Mouse (Mus musculus): Measurements from ENCODE around the gene Cand2. TPM values are rescaled to one million over a fixed set of nuclear protein-coding genes. Genes with fewer than 3 reads are reported as not detected.

Cand2 gene
- polyA plus RNA-seq, 1 experiment from 2014 or later, result 59.5 TPM

DNA sequence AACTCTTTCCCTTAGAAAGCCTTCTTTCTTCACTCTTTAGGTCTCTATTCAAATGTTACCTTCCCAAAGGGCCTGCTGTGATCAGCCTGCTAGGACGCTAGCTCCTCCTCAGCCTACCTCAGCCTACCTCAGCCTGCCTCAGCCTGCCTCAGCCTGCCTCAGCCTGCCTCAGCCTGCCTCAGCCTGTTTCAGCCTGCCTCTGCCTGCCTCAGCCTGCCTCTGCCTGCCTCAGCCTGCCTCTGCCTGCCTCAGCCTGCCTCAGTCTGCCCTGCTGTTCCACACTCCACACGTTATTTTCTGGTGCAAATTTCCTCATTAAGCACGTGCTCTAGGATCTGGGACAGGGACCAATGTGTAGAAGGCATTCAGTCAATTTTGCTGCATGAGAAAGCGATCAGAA, 14.2 kb upstream of the Cand2 start:
- peaks cover 3% of the 10 kb centered on the region for H3K9me3 ChIP-seq
- peaks cover 51% of the 10 kb centered on the region for H3K4me1 ChIP-seq
- peak overlapping the region; percentile 51; the same call in 1 of the 2 replicates for H3K27ac ChIP-seq
- no peaks in the 10 kb centered on the region for H3K27me3 ChIP-seq (ENCODE audit: poor library complexity, severe bottlenecking)
- no peaks in the 10 kb centered on the region for H3K36me3 ChIP-seq (replicated peaks)
- no peak overlapping the region for H3K4me3 ChIP-seq
- DNase-seq (ENCODE audit: extremely low spot score, low spot score), result no peak
- 93% methylated on average over 4 of the region's 4 CpGs for WGBS

- Histone ChIP-seq H3K27ac (peak overlapping the region; percentile 65), H3K4me3 (no peak overlapping the region), H3K4me1 (peaks cover 53% of the 10 kb centered on the region), H3K9me3 (peaks cover 3% of the 10 kb centered on the region), H3K27me3 (ENCODE audit: poor library complexity, severe bottlenecking) (no peaks in the 10 kb centered on the region), H3K36me3 (replicated peaks) (no peaks in the 10 kb centered on the region)
- DNase-seq (ENCODE audit: extremely low spot score, low spot score), result no peak
- WGBS, result 69% methylated on average over 4 of the region's 4 CpGs
These were observed 13.4 kb upstream of the Cand2 start for GRCm38 (mm10) chr6:115760982-115761381.

DNA sequence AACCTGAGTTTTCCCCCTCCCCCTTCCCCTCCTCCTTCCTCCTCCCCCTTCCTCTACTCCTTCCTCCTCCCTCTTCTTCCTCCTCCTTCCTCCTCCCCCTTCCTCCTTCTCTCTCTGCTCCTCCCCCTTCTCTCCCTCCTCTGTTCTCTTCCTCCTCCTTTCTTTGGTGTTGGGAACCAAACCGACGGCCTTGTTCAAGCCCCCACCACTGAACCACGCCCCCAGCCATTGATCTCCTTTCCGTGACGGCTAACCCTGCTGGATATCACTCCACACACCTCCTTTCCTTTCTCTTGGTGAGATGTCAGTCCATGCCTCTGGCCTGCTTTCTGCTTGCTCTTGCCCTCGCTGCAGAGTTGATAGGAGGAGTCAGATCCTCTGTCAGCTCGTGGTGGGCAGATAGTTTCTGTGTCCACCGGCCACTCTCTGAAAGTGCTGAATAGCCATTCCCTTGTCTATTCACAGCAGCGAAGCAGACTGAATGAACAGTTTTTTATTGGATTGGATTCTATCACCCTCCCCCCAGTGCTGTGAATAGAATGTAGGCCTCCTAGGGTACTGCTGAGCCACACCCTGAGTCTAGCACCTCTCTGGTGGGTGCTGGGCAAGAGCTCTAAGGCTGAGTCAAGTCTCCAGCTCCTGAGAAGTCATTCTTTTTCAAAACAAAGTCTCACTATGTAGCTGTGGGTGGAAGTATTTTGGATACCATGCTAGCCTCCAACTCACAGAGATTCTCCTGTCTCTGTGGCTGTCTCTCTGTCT, 12.2 kb upstream of the Cand2 start, which contains the start of gene Tmem40:
Gene Tmem40, minus strand, starts transcription at position 416 of the 762 bp plus-strand sequence.
- WGBS, result 3% methylated on average over 9 of the region's 9 CpGs
- H3K27me3 ChIP-seq (ENCODE audit: poor library complexity, severe bottlenecking), result no peaks in the 10 kb centered on the region
- H3K9me3 ChIP-seq, result peaks cover 3% of the 10 kb centered on the region
- DNase-seq (ENCODE audit: extremely low spot score, low spot score), result peak; percentile 73
- no peaks in the 10 kb centered on the region for H3K36me3 ChIP-seq (replicated peaks)
- peak within 1 kb of the TSS; percentile 36 for H3K4me3 ChIP-seq
- H3K27ac ChIP-seq, result peak within 1 kb of the TSS; percentile 87
- peaks cover 53% of the 10 kb centered on the region for H3K4me1 ChIP-seq

DNA sequence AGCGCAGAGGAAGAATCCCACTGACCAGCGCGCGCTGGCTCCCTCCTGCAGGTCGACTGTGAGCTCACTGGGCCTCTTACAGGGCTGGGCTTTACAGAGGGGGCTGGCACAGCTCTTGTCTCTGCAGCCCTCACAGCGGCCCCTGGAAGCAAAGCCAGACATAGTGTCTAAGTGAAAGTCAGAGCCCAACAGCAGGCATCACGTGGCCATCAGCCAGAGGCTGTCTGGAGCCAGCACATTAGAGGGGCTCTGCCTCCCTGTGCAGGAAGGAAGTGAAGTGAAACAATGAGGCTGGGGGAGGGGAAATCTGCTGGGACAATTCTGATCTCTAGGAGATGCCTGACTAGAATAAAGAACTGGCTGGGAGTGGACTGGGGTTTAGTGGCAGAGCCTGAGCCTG, 10.2 kb upstream of the Cand2 start:
- Histone ChIP-seq H3K27me3 (ENCODE audit: poor library complexity, severe bottlenecking) (no peaks in the 10 kb centered on the region), H3K9me3 (peaks cover 3% of the 10 kb centered on the region), H3K4me3 (peak overlapping the region; percentile 26), H3K27ac (peak overlapping the region; percentile 87), H3K36me3 (replicated peaks) (no peaks in the 10 kb centered on the region), H3K4me1 (peaks cover 52% of the 10 kb centered on the region)
- WGBS, result 13% methylated on average over 7 of the region's 7 CpGs
- DNase-seq (ENCODE audit: extremely low spot score, low spot score), result peak; percentile 78

DNA sequence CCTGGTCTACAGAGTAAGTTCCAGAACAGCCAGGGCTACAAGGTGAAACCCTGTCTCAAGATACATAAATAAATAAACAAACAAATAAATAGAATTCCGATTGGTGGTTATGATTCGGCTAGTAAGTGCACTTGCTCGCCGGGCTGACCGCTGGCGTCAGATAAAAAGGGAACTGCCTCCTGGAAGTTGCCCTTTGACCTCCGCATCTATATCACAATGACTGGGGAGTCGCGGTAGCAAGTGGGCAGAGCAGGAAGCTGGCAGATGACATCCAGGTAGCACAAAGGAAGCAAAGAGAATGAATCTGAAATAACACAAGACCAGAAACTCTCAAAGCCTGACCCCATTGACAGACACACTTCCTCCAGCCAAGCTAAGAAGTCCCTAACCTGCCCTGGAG, 7.0 kb upstream of the Cand2 start:
- 57% methylated on average over 9 of the region's 9 CpGs for WGBS
- H3K27ac ChIP-seq, result peak overlapping the region; percentile 48; the same call in 1 of the 2 replicates

DNA sequence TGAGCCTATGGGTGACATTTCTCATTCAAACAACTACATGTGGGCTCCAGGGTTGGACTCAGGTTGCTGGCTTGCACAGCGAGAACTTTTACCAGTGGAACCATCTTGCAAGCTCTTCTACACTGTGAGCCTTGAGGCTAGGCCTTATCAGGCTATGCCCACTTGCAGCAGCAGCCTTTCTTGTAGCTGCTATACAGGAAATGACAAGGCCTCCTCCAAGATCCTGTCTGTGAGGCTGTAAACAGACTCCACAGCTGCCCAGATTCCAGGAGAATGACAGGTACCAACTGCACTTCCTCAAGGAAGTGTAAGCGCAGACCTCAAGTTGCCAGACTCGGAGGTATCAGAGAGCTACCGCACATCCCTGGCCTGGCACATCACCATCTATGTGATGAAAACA, 6.1 kb upstream of the Cand2 start:
- WGBS, result 88% methylated on average over 4 of the region's 4 CpGs
- Histone ChIP-seq H3K9me3 (no peaks in the 10 kb centered on the region; the same call in 1 of the 2 replicates), H3K36me3 (replicated peaks) (no peaks in the 10 kb centered on the region), H3K27me3 (ENCODE audit: poor library complexity, severe bottlenecking) (no peaks in the 10 kb centered on the region), H3K27ac (no peak overlapping the region), H3K4me3 (no peak overlapping the region), H3K4me1 (peaks cover 25% of the 10 kb centered on the region)
- DNase-seq (ENCODE audit: extremely low spot score, low spot score), result no peak

More for the DNA sequence above, 7.0 kb upstream of the Cand2 start:
- Histone ChIP-seq H3K9me3 (no peaks in the 10 kb centered on the region; the same call in 1 of the 2 replicates), H3K36me3 (replicated peaks) (no peaks in the 10 kb centered on the region), H3K4me3 (no peak overlapping the region), H3K27me3 (ENCODE audit: poor library complexity, severe bottlenecking) (no peaks in the 10 kb centered on the region), H3K4me1 (peaks cover 32% of the 10 kb centered on the region)
- DNase-seq (ENCODE audit: extremely low spot score, low spot score), result no peak

- 85% methylated on average over 20 of the region's 20 CpGs for WGBS
These were observed 4.2 kb upstream of the Cand2 start for GRCm38 (mm10) chr6:115770059-115770670.

GRCm38 (mm10) chr6:115770852-115771251, 3.5 kb upstream of the Cand2 start:
- H3K27ac ChIP-seq, result no peak overlapping the region
- DNase-seq (ENCODE audit: extremely low spot score, low spot score), result no peak
- 89% methylated on average over 4 of the region's 4 CpGs for WGBS
- H3K27me3 ChIP-seq (ENCODE audit: poor library complexity, severe bottlenecking), result no peaks in the 10 kb centered on the region
- H3K4me1 ChIP-seq, result peaks cover 25% of the 10 kb centered on the region
- no peaks in the 10 kb centered on the region for H3K36me3 ChIP-seq (replicated peaks)
- H3K4me3 ChIP-seq, result no peak overlapping the region
- no peaks in the 10 kb centered on the region; the same call in 1 of the 2 replicates for H3K9me3 ChIP-seq

More at GRCm38 (mm10) chr6:115770059-115770670, 4.2 kb upstream of the Cand2 start:
- Histone ChIP-seq H3K27ac (no peak overlapping the region), H3K27me3 (ENCODE audit: poor library complexity, severe bottlenecking) (no peaks in the 10 kb centered on the region), H3K4me1 (peaks cover 20% of the 10 kb centered on the region), H3K4me3 (no peak overlapping the region), H3K36me3 (replicated peaks) (no peaks in the 10 kb centered on the region), H3K9me3 (no peaks in the 10 kb centered on the region; the same call in 1 of the 2 replicates)
- no peak for DNase-seq (ENCODE audit: extremely low spot score, low spot score)

GRCm38 (mm10) chr6:115772201-115772600, 2.1 kb upstream of the Cand2 start:
- Histone ChIP-seq H3K27ac (no peak overlapping the region), H3K9me3 (no peaks in the 10 kb centered on the region; the same call in 1 of the 2 replicates), H3K4me3 (no peak overlapping the region), H3K36me3 (replicated peaks) (peaks cover 10% of the 10 kb centered on the region; the same call in 1 of the 2 replicates), H3K4me1 (peaks cover 38% of the 10 kb centered on the region), H3K27me3 (ENCODE audit: poor library complexity, severe bottlenecking) (no peaks in the 10 kb centered on the region)
- 80% methylated on average over 6 of the region's 6 CpGs for WGBS
- no peak for DNase-seq (ENCODE audit: extremely low spot score, low spot score)

GRCm38 (mm10) chr6:115772604-115773003, 1.7 kb upstream of the Cand2 start:
- WGBS, result 56% methylated on average over 1 of the region's 1 CpGs

GRCm38 (mm10) chr6:115773966-115774413, 348 bp upstream of the Cand2 start:
- Histone ChIP-seq H3K4me3 (peak overlapping the region; percentile 88), H3K27me3 (ENCODE audit: poor library complexity, severe bottlenecking) (no peaks in the 10 kb centered on the region), H3K4me1 (peaks cover 34% of the 10 kb centered on the region), H3K27ac (peak overlapping the region; percentile 99), H3K36me3 (replicated peaks) (peaks cover 25% of the 10 kb centered on the region), H3K9me3 (no peaks in the 10 kb centered on the region; the same call in 1 of the 2 replicates)
- WGBS, result 1% methylated on average over 13 of the region's 14 CpGs
- peak; percentile 80 for DNase-seq (ENCODE audit: extremely low spot score, low spot score)

More at GRCm38 (mm10) chr6:115772604-115773003, 1.7 kb upstream of the Cand2 start:
- no peak for DNase-seq (ENCODE audit: extremely low spot score, low spot score)
- H3K4me1 ChIP-seq, result peaks cover 34% of the 10 kb centered on the region
- peaks cover 14% of the 10 kb centered on the region for H3K36me3 ChIP-seq (replicated peaks)
- no peak overlapping the region for H3K4me3 ChIP-seq
- H3K27me3 ChIP-seq (ENCODE audit: poor library complexity, severe bottlenecking), result no peaks in the 10 kb centered on the region
- no peaks in the 10 kb centered on the region; the same call in 1 of the 2 replicates for H3K9me3 ChIP-seq
- no peak overlapping the region for H3K27ac ChIP-seq

DNA sequence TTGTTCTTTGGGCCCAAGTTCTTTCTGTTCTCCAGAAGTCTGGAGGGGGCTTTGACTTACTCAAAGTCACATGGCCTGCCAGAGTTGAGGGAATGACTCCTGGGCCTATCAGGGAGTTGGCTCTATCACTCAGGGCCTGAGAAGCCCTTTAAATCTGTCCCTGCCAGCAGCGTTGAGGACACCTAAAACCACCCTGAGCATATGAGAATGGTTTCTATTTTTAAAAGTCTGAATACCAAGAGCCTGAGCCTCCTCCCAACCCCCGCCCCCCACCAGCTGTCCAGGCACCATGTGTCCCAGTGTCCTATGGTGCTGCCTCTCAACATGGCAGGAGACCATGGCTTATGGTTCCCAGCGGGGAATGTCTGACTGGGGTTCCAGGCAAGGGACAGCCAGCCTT, 1.5 kb downstream of the Cand2 start:
- no peak for DNase-seq (ENCODE audit: extremely low spot score, low spot score)
- 75% methylated on average over 3 of the region's 3 CpGs for WGBS
- peak overlapping the region; percentile 99 for H3K27ac ChIP-seq

More for the DNA sequence above, 1.5 kb downstream of the Cand2 start:
- no peaks in the 10 kb centered on the region for H3K27me3 ChIP-seq (ENCODE audit: poor library complexity, severe bottlenecking)
- no peaks in the 10 kb centered on the region; the same call in 1 of the 2 replicates for H3K9me3 ChIP-seq
- peak overlapping the region; percentile 88 for H3K4me3 ChIP-seq
- peaks cover 44% of the 10 kb centered on the region for H3K36me3 ChIP-seq (replicated peaks)
- H3K4me1 ChIP-seq, result peaks cover 34% of the 10 kb centered on the region
